Mouse (Mus musculus) embryonic fibroblast, embryonic 13.5 days (primary cell): ENCODE measurements around the gene Epor.

Source experiments
- CTCF ChIP-seq: IDR thresholded peaks from 2 replicates; pipeline ENCODE4 v1.5.1; 2011; ENCODE audit warnings: mild to moderate bottlenecking, control low read depth, low read length, moderate library complexity, borderline replicate concordance; ENCODE audit not compliant: insufficient read depth
- POLR2A ChIP-seq: IDR thresholded peaks from 2 replicates; pipeline ENCODE4 v1.6.1; 2011; ENCODE audit warnings: low read depth, mild to moderate bottlenecking, control low read depth, low read length, moderate library complexity

DNA sequence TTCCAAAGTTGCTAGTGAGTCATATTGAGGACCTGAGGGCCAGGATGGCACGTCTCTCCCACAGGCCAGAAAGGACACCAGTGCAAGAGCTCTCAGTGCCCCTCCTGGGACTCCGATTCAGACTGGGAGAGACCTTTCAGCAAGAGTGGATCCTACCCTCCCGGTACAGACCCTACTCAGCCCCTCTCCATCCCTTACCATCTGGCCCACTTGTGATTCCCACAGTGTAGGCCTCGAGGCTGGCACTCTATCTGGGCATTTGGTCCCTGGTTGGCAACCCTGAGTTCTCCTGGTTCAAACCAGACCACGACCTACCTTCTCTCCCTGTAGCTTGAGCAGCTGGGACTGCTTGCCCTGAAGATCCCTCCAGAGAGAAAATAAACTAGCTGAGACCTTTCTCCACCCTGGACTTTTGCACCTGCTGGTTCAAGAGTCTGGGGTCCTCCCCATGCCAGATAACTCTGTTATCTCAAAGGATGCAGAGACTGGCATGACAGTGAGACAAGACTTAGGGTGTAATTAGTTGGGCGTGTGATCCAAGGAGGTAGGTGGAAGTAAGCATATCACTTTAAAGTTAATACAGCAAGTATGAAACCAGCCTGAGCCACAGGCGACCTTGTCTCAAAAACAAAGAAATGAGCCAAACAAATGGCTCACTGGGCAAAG is 27.7 kb downstream of the Epor start:
- TF ChIP-seq POLR2A (no peak), CTCF (no peak)
